Mouse (Mus musculus): ENCODE results near the gene Cyb561. TPM values are rescaled to one million over a fixed set of nuclear protein-coding genes. Genes with fewer than 3 reads are reported as not detected.

Cyb561 gene
- polyA plus RNA-seq, 1 experiment from 2014 or later: 48.9 TPM

DNA sequence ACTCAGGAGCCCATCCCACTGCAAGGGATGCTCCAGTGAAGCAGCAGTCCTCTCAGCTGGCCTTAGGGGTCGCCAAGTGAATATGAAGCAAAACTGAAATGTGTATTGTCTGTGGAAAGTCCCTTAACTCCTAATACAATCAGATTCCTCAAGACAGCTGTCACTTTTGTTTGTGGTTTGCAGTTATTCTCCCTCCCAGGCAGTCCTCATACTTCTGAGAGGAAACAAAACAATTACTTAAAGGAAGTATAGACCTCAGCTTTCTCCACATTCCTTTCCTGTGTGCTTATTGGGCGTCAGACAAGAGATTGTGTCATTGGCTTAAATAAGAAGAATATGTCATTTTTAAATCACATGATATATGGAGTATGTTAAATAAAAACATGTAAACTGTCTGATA, 51.6 kb downstream of the Cyb561 start:
- no peak overlapping the region for H3K4me2 ChIP-seq (replicated peaks)
- 76% methylated on average over 2 of the region's 2 CpGs for WGBS
- no peak overlapping the region for H3K4me3 ChIP-seq (replicated peaks; ENCODE audit: low read length)
- H3K27me3 ChIP-seq (ENCODE audit: control insufficient read depth, insufficient read depth, low read length): no peaks in the 10 kb centered on the region
- DNase-seq (ENCODE audit: low spot score) (no peak), ATAC-seq (ENCODE audit: low FRiP score) (no peak)
- H3K9me3 ChIP-seq (ENCODE audit: control insufficient read depth, low read length): no peaks in the 10 kb centered on the region
- no peak overlapping the region for H3K9ac ChIP-seq
- H3K4me1 ChIP-seq (replicated peaks; ENCODE audit: control insufficient read depth, insufficient read depth, low read length): no peaks in the 10 kb centered on the region
- H3K36me3 ChIP-seq (replicated peaks; ENCODE audit: control insufficient read depth, insufficient read depth): peaks cover 83% of the 10 kb centered on the region
- no peak overlapping the region for H3K27ac ChIP-seq

- Histone ChIP-seq H3K9me3 (ENCODE audit: control insufficient read depth, low read length) (no peaks in the 10 kb centered on the region), H3K4me2 (replicated peaks) (no peak overlapping the region), H3K27me3 (ENCODE audit: control insufficient read depth, insufficient read depth, low read length) (no peaks in the 10 kb centered on the region), H3K27ac (no peak overlapping the region), H3K9ac (no peak overlapping the region), H3K4me3 (replicated peaks; ENCODE audit: low read length) (no peak overlapping the region), H3K36me3 (replicated peaks; ENCODE audit: control insufficient read depth, insufficient read depth) (peaks cover 84% of the 10 kb centered on the region), H3K4me1 (replicated peaks; ENCODE audit: control insufficient read depth, insufficient read depth, low read length) (no peaks in the 10 kb centered on the region)
- WGBS: 50% methylated on average over 1 of the region's 1 CpGs
- ATAC-seq (ENCODE audit: low FRiP score): no peak
- no peak for DNase-seq (ENCODE audit: low spot score)
These were observed 54.0 kb downstream of the Cyb561 start for GRCm38 (mm10) chr11:105899151-105899550.

- no peak for ATAC-seq (ENCODE audit: low FRiP score)
- H3K36me3 ChIP-seq (replicated peaks; ENCODE audit: control insufficient read depth, insufficient read depth): peaks cover 23% of the 10 kb centered on the region
- H3K27me3 ChIP-seq (ENCODE audit: control insufficient read depth, insufficient read depth, low read length): no peaks in the 10 kb centered on the region
- no peak overlapping the region for H3K4me3 ChIP-seq (replicated peaks; ENCODE audit: low read length)
- H3K4me2 ChIP-seq (replicated peaks): no peak overlapping the region
- no peak overlapping the region for H3K27ac ChIP-seq
- no peaks in the 10 kb centered on the region for H3K9me3 ChIP-seq (ENCODE audit: control insufficient read depth, low read length)
- no peaks in the 10 kb centered on the region for H3K4me1 ChIP-seq (replicated peaks; ENCODE audit: control insufficient read depth, insufficient read depth, low read length)
- DNase-seq (ENCODE audit: low spot score): no peak
- WGBS: 64% methylated on average over 1 of the region's 1 CpGs
- no peak overlapping the region for H3K9ac ChIP-seq
These were observed 65.9 kb downstream of the Cyb561 start for GRCm38 (mm10) chr11:105887281-105887680.

DNA sequence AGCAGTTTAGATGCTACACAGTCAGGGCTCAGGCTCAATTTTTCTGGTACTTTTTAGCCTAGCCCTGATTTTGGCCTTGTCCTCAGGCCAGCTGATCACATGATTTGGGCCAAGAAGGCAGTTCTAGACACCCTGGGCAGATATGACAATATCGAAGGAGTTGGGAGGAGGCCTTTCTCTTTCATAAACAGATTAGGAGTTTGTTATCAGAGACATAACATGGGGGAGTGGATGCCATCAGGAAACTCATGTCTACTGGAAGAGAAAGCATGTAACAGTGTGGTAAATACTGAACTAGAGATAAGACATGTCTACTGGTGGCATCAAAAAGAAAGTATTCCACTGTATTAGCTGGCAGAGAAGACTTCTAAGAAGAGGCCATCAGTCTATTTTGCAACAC, 67.6 kb downstream of the Cyb561 start:
- H3K36me3 ChIP-seq (replicated peaks; ENCODE audit: control insufficient read depth, insufficient read depth): peaks cover 28% of the 10 kb centered on the region
- no peak overlapping the region for H3K27ac ChIP-seq
- no peaks in the 10 kb centered on the region for H3K9me3 ChIP-seq (ENCODE audit: control insufficient read depth, low read length)
- H3K9ac ChIP-seq: no peak overlapping the region
- no peak overlapping the region for H3K4me3 ChIP-seq (replicated peaks; ENCODE audit: low read length)
- no peak for DNase-seq (ENCODE audit: low spot score)
- no peaks in the 10 kb centered on the region for H3K27me3 ChIP-seq (ENCODE audit: control insufficient read depth, insufficient read depth, low read length)
- no peak overlapping the region for H3K4me2 ChIP-seq (replicated peaks)
- ATAC-seq (ENCODE audit: low FRiP score): no peak
- no peaks in the 10 kb centered on the region for H3K4me1 ChIP-seq (replicated peaks; ENCODE audit: control insufficient read depth, insufficient read depth, low read length)
- WGBS: 94% methylated on average over 1 of the region's 1 CpGs

Other genes starting within 250 kb of the Cyb561 start
- 6.0 and 6.8 TPM in 2 replicates for gene Ace, start 14.6 kb upstream of the Cyb561 start, polyA plus RNA-seq (2014; fragmentation: Nextera tagmentation; extraction: Ambion mirVana)
- not detected in 2 replicates for gene Ace3, start 41.3 kb upstream of the Cyb561 start, polyA plus RNA-seq (2014; fragmentation: Nextera tagmentation; extraction: Ambion mirVana)
- gene Kcnh6, start 54.8 kb upstream of the Cyb561 start, polyA plus RNA-seq (2014; fragmentation: Nextera tagmentation; extraction: Ambion mirVana): 2.3 and 2.5 TPM in 2 replicates
- gene Dcaf7, start 83.5 kb upstream of the Cyb561 start, polyA plus RNA-seq (2014; fragmentation: Nextera tagmentation; extraction: Ambion mirVana): 156 and 176 TPM in 2 replicates
- gene Taco1, start 112.7 kb upstream of the Cyb561 start, polyA plus RNA-seq (2014; fragmentation: Nextera tagmentation; extraction: Ambion mirVana): 5.0 and 5.9 TPM in 2 replicates
- gene Map3k3, start 131.3 kb upstream of the Cyb561 start, polyA plus RNA-seq (2014; fragmentation: Nextera tagmentation; extraction: Ambion mirVana): 16.5 and 18.7 TPM in 2 replicates
- not detected in 2 replicates for gene Gm10840, start 207.5 kb upstream of the Cyb561 start, polyA plus RNA-seq (2014; fragmentation: Nextera tagmentation; extraction: Ambion mirVana)
- gene Limd2, start 207.5 kb upstream of the Cyb561 start, polyA plus RNA-seq (2014; fragmentation: Nextera tagmentation; extraction: Ambion mirVana): 140 and 158 TPM in 2 replicates
- 27.4 and 30.1 TPM in 2 replicates for gene Strada, start 248.8 kb upstream of the Cyb561 start, polyA plus RNA-seq (2014; fragmentation: Nextera tagmentation; extraction: Ambion mirVana)